In the genomic region with DNA sequence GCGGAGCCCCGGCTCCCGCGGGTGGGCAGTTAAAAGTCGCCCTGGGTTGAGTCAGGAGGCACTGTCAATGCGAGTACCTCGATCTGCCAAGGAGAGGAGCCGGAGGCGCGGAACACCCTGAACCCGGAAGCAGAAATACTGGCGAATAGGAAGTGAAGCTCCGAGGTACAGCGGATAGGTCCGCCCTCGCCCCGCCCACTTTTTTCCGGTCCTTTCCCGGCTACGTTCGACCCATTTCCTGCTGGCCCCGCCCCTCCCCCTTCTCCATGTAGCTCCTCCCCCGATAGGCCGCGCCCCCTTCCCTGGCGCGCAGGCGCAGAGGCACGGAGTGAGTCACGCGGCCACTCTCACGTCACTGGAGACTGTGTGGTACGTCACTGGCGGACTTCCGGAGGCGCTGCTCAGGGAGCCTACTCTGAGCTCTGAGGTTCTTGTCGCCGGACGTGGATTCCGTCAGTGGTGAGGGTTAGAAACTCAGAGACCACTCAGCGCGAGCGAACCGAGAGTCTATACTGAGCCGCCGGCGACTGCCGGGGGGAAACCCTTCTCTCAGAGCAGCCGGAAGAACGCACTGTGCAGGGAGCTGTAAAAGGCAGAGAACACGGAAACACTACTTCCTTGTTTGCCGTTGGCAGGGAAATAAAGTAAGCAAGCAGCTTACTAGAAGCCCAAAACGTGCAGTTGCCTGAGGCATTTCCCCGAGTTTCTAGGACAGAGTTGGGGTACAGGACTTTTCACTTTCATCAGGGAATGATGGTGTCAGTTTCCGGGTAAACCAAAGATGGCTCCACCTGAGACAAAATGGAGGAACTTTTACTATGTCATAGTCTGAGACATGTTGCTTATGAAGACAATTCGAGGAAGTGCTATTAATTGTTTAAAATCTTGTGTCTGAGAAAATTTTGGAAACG, we compare ENCODE assay signal across 8 mouse cellular contexts. TPM values are rescaled to one million over a fixed set of nuclear protein-coding genes. Genes with fewer than 3 reads are reported as not detected.
DNase-seq lines count a peak whose midpoint lies in the region; ATAC-seq and TF ChIP-seq lines count a peak whose summit lies in the region.

TSS of gene Usp38 (minus strand) at position 140 of the 911 bp plus-strand sequence.

- peak within 1 kb of the TSS; percentile 90 for H3K9ac ChIP-seq in heart, embryonic 11.5 days (ENCODE audit: low read depth, low read length)
- peak within 1 kb of the TSS; percentile 92 for H3K9ac ChIP-seq in kidney, embryonic 16.5 days (replicated peaks; ENCODE audit: low read length)
- peak within 1 kb of the TSS; percentile 89 for H3K9ac ChIP-seq in liver, adult 2 months (ENCODE audit: low read depth, low read length)

- no peak for TF ChIP-seq CTCF in C2C12 (IDR thresholded peaks at IDR 0.05; ENCODE audit: control insufficient read depth, insufficient read depth, insufficient read length)
- no peak for TF ChIP-seq CTCF in brain, embryonic 14.5 days (IDR thresholded peaks at IDR 0.05; ENCODE audit: borderline replicate concordance, extremely low read depth, insufficient read depth, insufficient read length)
- no peak for TF ChIP-seq CTCF in liver, adult 2 months (IDR thresholded peaks at IDR 0.05; ENCODE audit: low read depth, low read length)

- peak within 1 kb of the TSS; percentile 97 for H3K27ac ChIP-seq in heart, embryonic 11.5 days (ENCODE audit: low read depth, low read length)
- H3K27ac ChIP-seq in kidney, embryonic 16.5 days (ENCODE audit: low read length): peak within 1 kb of the TSS; percentile 97
- peak within 1 kb of the TSS; percentile 94 for H3K27ac ChIP-seq in liver, adult 2 months (replicated peaks; ENCODE audit: insufficient read depth, low read depth, low read length)

- peaks cover 38% of the 10 kb centered on the region for H3K79me3 ChIP-seq in C2C12 (ENCODE audit: low read depth)

- peaks cover 41% of the 10 kb centered on the region for H3K4me1 ChIP-seq in erythroblast, embryonic 14.5 days (ENCODE audit: control insufficient read depth)
- peaks cover 16% of the 10 kb centered on the region for H3K4me1 ChIP-seq in heart, embryonic 11.5 days (ENCODE audit: control insufficient read depth, insufficient read depth, low read length)
- peaks cover 17% of the 10 kb centered on the region for H3K4me1 ChIP-seq in kidney, embryonic 16.5 days (ENCODE audit: insufficient read depth, low read length)
- H3K4me1 ChIP-seq in liver, adult 2 months (ENCODE audit: control insufficient read depth, insufficient read depth, low read length): peaks cover 7% of the 10 kb centered on the region

- H3ac ChIP-seq in C2C12 (ENCODE audit: control insufficient read depth, insufficient read length, low read depth) (peak within 1 kb of the TSS; percentile 89), myocyte (ENCODE audit: control insufficient read depth, insufficient read length) (peak within 1 kb of the TSS; percentile 81)

- DNase-seq in brain, embryonic 14.5 days (ENCODE audit: low read depth): peak; percentile 100
- peak; percentile 90 for DNase-seq in liver, adult 2 months (ENCODE audit: extremely low read depth, low read depth, low spot score)
- peak; percentile 100 for DNase-seq in splenic B cell, adult 2 months (ENCODE audit: low read depth, low spot score)

- H3K4me3 ChIP-seq in C2C12 (ENCODE audit: insufficient read depth, poor library complexity, severe bottlenecking): peak within 1 kb of the TSS; percentile 78
- H3K4me3 ChIP-seq in erythroblast, embryonic 14.5 days (replicated peaks): peak within 1 kb of the TSS; percentile 80
- peak within 1 kb of the TSS; percentile 98 for H3K4me3 ChIP-seq in heart, embryonic 11.5 days (ENCODE audit: low read depth, low read length)
- peak within 1 kb of the TSS; percentile 99 for H3K4me3 ChIP-seq in kidney, embryonic 16.5 days (ENCODE audit: low read length)
- peak within 1 kb of the TSS; percentile 97 for H3K4me3 ChIP-seq in liver, adult 2 months (ENCODE audit: insufficient read depth, low read depth, low read length)
- peak within 1 kb of the TSS; percentile 58 for H3K4me3 ChIP-seq in myocyte

- H3K36me3 ChIP-seq in C2C12 (ENCODE audit: control insufficient read depth, insufficient read depth) (peaks cover 18% of the 10 kb centered on the region), myocyte (ENCODE audit: control insufficient read depth, insufficient read depth) (no peaks in the 10 kb centered on the region)
- peaks cover 19% of the 10 kb centered on the region for H3K36me3 ChIP-seq in erythroblast, embryonic 14.5 days (ENCODE audit: control insufficient read depth)
- H3K36me3 ChIP-seq in heart, embryonic 11.5 days (ENCODE audit: control insufficient read depth, insufficient read depth, low read length): no peaks in the 10 kb centered on the region
- H3K36me3 ChIP-seq in kidney, embryonic 16.5 days (ENCODE audit: insufficient read depth, low read length): no peaks in the 10 kb centered on the region; the same call in 1 of the 2 replicates
- H3K36me3 ChIP-seq in liver, adult 2 months (ENCODE audit: control insufficient read depth, insufficient read depth, low read length): peaks cover 6% of the 10 kb centered on the region; the same call in 1 of the 2 replicates
- peaks cover 2% of the 10 kb centered on the region; the same call in 1 of the 2 replicates for H3K36me3 ChIP-seq in splenic B cell, adult 2 months (ENCODE audit: control insufficient read depth, insufficient read depth, low read length, poor library complexity, severe bottlenecking)

- peak; percentile 69; the same call in 1 of the 2 replicates for TF ChIP-seq POLR2A in brain, embryonic 14.5 days (IDR thresholded peaks at IDR 0.05; ENCODE audit: borderline replicate concordance, extremely low read depth, insufficient read depth, insufficient read length, poor library complexity, severe bottlenecking)
- peak; percentile 81 for TF ChIP-seq POLR2A in liver, adult 2 months (IDR thresholded peaks at IDR 0.05; ENCODE audit: extremely low read depth, insufficient read depth, low read length)
- peak; percentile 66 for TF ChIP-seq POLR2A in myocyte (IDR thresholded peaks at IDR 0.05; ENCODE audit: insufficient read length, low read depth)

- H3K79me2 ChIP-seq in C2C12 (ENCODE audit: control insufficient read depth, insufficient read depth): peaks cover 45% of the 10 kb centered on the region
- H3K79me2 ChIP-seq in liver, adult 2 months (ENCODE audit: control insufficient read depth, insufficient read depth, low read length): peaks cover 23% of the 10 kb centered on the region; the same call in 1 of the 2 replicates
- H3K79me2 ChIP-seq in myocyte (ENCODE audit: control insufficient read depth, insufficient read depth): peaks cover 38% of the 10 kb centered on the region

- H3K27me3 ChIP-seq in C2C12 (ENCODE audit: control insufficient read depth, insufficient read depth, insufficient read length): no peaks in the 10 kb centered on the region
- H3K27me3 ChIP-seq in erythroblast, embryonic 14.5 days (ENCODE audit: control insufficient read depth): no peaks in the 10 kb centered on the region
- no peaks in the 10 kb centered on the region for H3K27me3 ChIP-seq in heart, embryonic 11.5 days (ENCODE audit: control insufficient read depth, insufficient read depth, low read length)
- no peaks in the 10 kb centered on the region for H3K27me3 ChIP-seq in kidney, embryonic 16.5 days (ENCODE audit: insufficient read depth, low read length)
- H3K27me3 ChIP-seq in liver, adult 2 months (ENCODE audit: control insufficient read depth, insufficient read depth, low read length): no peaks in the 10 kb centered on the region
- no peaks in the 10 kb centered on the region for H3K27me3 ChIP-seq in myocyte (ENCODE audit: control insufficient read depth, insufficient read depth, insufficient read length)
- H3K27me3 ChIP-seq in splenic B cell, adult 2 months (ENCODE audit: control insufficient read depth, insufficient read depth, low read length, poor library complexity, severe bottlenecking): no peaks in the 10 kb centered on the region

- peak within 1 kb of the TSS; percentile 97 for H3K4me2 ChIP-seq in heart, embryonic 11.5 days
- peak within 1 kb of the TSS; percentile 97 for H3K4me2 ChIP-seq in kidney, embryonic 16.5 days (replicated peaks; ENCODE audit: low read depth, low read length)
- H3K4me2 ChIP-seq in myocyte (ENCODE audit: low read depth): peak within 1 kb of the TSS; percentile 95

- peak; percentile 97 for ATAC-seq in heart, embryonic 11.5 days (replicated peaks; ENCODE audit: insufficient number of reproducible peaks, low FRiP score, low TSS enrichment)
- peak; percentile 98 for ATAC-seq in kidney, embryonic 16.5 days (ENCODE audit: low FRiP score, low TSS enrichment)

- WGBS in heart, embryonic 11.5 days (ENCODE audit: insufficient replicate concordance): 3% methylated on average over 57 of the region's 57 CpGs
- 2% methylated on average over 57 of the region's 57 CpGs for WGBS in kidney, embryonic 16.5 days
- WGBS in liver, adult 2 months: 2% methylated on average over 57 of the region's 57 CpGs

- no peaks in the 10 kb centered on the region for H3K9me3 ChIP-seq in erythroblast, embryonic 14.5 days (ENCODE audit: control insufficient read depth, low read length)
- H3K9me3 ChIP-seq in heart, embryonic 11.5 days (replicated peaks; ENCODE audit: control insufficient read depth, low read length): no peaks in the 10 kb centered on the region
- no peaks in the 10 kb centered on the region for H3K9me3 ChIP-seq in kidney, embryonic 16.5 days (ENCODE audit: low read length)

TF ChIP-seq in C2C12, 6 proteins besides CTCF, POLR2A, EP300 and RAD21:
- TF ChIP-seq USF1 (IDR thresholded peaks at IDR 0.05; ENCODE audit: low read depth) (peak; percentile 62), MYOD1 (IDR thresholded peaks at IDR 0.05; ENCODE audit: control insufficient read depth, insufficient read length, low read depth) (no peak), FOSL1 (IDR thresholded peaks at IDR 0.05; ENCODE audit: insufficient read depth, low read length, poor library complexity, severe bottlenecking) (no peak)

TF ChIP-seq in myocyte, 11 proteins besides CTCF, POLR2A, EP300 and RAD21 (continues in another document):
- TF ChIP-seq POLR2AphosphoS2 (IDR thresholded peaks at IDR 0.05; ENCODE audit: insufficient read length, low read depth) (peak; percentile 59), TCF12 (IDR thresholded peaks at IDR 0.05; ENCODE audit: insufficient read depth, poor library complexity, severe bottlenecking) (no peak), MAX (IDR thresholded peaks at IDR 0.05; ENCODE audit: low read depth) (no peak), USF1 (IDR thresholded peaks at IDR 0.05; ENCODE audit: low read depth) (peak; percentile 58), SRF (IDR thresholded peaks at IDR 0.05; ENCODE audit: control insufficient read depth, insufficient read length, low read depth) (no peak), REST (IDR thresholded peaks at IDR 0.05; ENCODE audit: insufficient read depth, insufficient read length) (no peak)

RNA-seq across cellular contexts. Expression of gene Usp38, which starts in this region (rescaled TPM):
- polyA plus RNA-seq in C2C12 (2012; fragmentation: generic; extraction: Trizol) (6.2 TPM), myocyte (2012; fragmentation: generic; extraction: Trizol) (6.1 TPM)
- 12.0 and 15.2 TPM in 2 replicates for polyA plus RNA-seq in brain, embryonic 14.5 days (2012; rRNA removed)
- 0.21 and 0.24 TPM in 2 replicates for polyA plus RNA-seq in erythroblast, embryonic 14.5 days (2012)
- polyA plus RNA-seq in heart, embryonic 11.5 days (2014; fragmentation: Nextera tagmentation; extraction: Ambion mirVana): 19.2 and 19.3 TPM in 2 replicates
- 18.1 and 19.5 TPM in 2 replicates for polyA plus RNA-seq in kidney, embryonic 16.5 days (2015; fragmentation: Nextera tagmentation; extraction: Ambion mirVana)
- 14.0 and 15.7 TPM in 2 replicates for total RNA-seq in liver, adult 2 months (2014; rRNA removed)
- polyA plus RNA-seq in liver, adult 2 months (2012; rRNA removed): 5.2 and 6.8 TPM in 2 replicates

Comparison
In these comparisons a context has a peak if more than half of its experiments do, and no peak if none do; other contexts are left out.
1. Peak in every context shown above with its lines: DNase-seq, ATAC-seq, H3K4me3 ChIP-seq and H3K27ac ChIP-seq.